Mouse (Mus musculus) granulocyte monocyte progenitor cell, adult 5-6 weeks (primary cell): ENCODE results near the gene Fmo6. TPM values are rescaled to one million over a fixed set of nuclear protein-coding genes. Genes with fewer than 3 reads are reported as not detected.

Experiments
- ATAC-seq: replicated peaks from 2 replicates; pipeline ENCODE4 v1.8.0; 2016; ENCODE audit warnings: mild to moderate bottlenecking, moderate TSS enrichment, inconsistent platforms; ENCODE audit not compliant: poor library complexity, severe bottlenecking
- total RNA-seq, 2 experiments: library from RNA; stranded (forward) in 1 of 2; stranded (reverse) in 1 of 2; fragments of 200-712, 200-1000 nt in 1 of 2; fragments of >200 nt in 1 of 2; fragmentation: Nextera tagmentation in 1 of 2; gene quantifications; 2 replicates each; pipeline ENCODE4 v1.2.3; 2014 to 2017

Gene Fmo6
- total RNA-seq, 2 experiments from 2014 or later = not detected

GRCm38 (mm10) chr1:162916661-162917060 is 20.7 kb downstream of the Fmo6 start:
- ATAC-seq = no peak

GRCm38 (mm10) chr1:162914932-162915556 is 22.3 kb downstream of the Fmo6 start:
- no peak for ATAC-seq

DNA sequence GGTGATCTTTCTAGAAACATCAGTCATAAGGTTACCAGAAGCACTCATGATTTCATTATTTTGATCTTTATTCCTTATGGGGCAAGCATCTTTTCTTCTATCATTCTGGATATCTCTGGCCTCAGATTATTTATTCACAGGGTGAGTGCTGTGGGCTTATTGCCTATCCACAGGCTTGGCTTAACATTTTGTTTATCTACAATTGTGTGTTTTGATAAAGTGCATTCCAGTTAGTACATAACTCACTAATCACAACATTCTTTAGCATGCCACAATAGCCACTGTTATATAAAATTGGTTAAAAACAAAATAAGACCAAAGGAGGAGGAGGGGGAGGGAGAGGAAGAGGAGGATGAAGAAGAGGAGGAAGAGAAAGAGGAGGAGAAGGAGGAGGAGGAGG is 25.2 kb downstream of the Fmo6 start:
- ATAC-seq = no peak

GRCm38 (mm10) chr1:162901879-162902278 is 35.4 kb downstream of the Fmo6 start:
- no peak for ATAC-seq

DNA sequence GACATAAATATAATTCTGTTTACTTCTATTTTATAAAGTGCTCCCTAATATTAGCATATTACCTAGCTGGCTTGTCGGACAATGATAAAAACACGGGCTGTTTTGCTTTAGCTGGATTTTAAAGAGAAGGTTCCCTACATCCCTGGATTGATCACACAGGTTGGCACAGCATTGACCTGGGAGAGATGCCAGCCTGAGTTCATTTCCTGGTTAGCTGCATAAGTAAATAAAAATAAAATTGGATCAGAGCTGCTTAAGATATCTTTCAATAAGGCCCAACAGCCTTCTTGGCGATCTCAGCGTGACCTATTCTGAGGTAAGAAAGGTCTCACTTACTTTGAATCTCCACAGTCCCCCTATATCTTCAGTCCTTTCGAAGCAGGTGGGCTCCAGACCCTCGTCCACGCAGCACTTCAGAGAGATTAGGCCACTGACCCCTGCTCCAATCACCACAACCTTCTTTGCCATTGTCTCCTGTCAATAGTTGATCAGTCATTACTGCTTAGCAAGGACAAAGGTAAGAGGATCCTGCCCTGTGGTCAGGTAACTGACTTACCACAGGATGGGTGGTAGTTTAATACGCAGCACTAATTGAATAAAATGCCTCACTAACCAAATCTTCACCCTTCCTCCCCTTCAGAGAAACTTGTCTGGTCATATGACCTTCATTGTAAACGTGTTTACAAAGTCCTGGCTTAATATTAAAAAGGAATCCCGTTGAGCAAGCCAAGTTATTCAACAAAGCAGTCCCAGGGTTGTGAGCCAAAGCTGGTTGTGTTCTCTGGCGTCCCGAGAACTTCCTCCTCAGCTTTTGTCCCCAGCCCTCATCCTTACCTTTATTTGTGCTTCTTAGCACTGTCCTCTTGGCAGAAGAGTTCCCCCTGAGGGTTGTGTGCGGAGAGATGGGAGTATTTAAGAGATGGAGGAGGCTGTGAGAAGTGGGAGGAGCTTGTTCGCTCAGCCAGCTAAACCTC is 39.2 kb downstream of the Fmo6 start, which contains the start of gene Fmo2:
Gene Fmo2 (minus strand): TSS at position 889 of the 974 bp plus-strand sequence.
- ATAC-seq = no peak

- ATAC-seq = peak; percentile 74
Measured at GRCm38 (mm10) chr1:162895900-162896299, 41.4 kb downstream of the Fmo6 start.

DNA sequence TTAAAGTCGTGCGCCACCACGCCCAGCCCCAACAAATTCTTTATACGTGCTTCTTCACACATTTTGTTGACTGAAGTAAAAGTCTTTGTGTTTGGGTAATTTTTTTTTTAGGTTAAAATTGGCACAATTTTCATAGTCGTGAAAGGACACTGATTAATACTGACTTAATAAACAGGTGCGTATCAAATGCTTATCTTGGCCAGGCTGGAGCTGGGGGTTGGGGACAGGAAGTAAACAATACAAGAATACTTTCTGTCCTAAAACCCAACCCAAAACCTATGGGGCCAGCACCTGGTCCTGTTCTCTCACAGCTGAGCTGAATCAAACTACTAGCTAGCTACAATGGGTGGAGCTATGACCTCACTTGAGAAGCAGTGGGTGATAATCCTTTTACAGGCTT is 44.3 kb downstream of the Fmo6 start:
- no peak for ATAC-seq

DNA sequence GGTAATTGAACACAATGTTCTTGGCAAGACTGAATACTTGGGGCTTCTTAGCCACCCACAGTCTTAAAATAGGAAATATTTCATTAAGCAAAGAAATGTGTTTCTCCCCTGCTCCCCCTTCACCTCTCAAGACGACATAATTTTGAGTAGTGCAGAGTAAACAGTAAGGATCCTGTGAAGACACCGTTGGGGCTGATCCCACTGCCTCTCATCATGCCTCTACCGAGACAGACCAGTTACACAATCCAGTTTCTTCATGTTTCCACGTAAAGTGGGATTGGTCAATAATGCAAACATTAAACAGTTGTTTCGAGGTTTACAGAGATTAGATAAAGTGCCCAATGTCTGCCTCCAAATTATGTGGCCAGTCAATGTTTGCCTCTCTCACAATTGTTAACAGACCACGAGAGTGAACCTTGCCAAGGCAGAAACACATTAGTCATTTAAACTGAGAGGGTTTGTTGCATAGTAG is 45.3 kb downstream of the Fmo6 start:
- ATAC-seq = peak; percentile 68

DNA sequence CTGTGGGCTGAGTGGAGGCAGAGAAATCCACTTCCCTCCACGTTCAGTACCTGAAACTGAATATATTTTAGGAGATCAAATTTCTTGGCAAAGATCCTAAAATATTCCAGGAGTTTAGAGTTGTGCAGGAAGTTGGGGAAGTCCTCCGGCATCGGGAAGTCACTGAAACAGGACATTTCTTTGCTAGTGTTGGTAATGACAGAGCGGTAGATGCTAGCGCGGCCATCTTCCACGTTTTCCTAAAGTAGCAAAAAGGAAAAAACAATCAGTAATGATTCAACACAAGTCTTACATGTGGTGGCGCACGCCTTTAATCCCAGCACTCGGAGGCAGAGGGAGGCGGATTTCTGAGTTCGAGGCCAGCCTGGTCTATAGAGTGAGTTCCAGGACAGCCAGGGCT is 48.7 kb downstream of the Fmo6 start:
- no peak for ATAC-seq

DNA sequence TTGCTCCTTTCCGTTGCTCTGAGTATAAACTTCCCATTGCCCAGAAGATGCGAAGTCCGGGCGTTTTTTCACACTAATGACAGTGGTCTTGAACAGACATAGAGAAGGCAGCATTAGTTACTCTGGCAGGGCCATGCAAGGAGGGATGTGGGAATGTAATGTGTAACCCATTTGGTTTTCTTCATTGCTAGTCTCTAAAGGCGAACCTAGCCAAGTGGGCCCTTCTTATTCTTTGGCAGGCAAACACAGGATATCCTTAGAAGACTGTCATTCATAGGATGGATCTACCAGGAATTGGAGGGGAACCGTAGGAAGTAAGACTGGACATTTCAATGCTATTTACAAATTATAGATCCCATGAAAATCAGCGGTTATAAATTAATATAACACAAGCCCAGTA is 49.7 kb downstream of the Fmo6 start:
- ATAC-seq = no peak

DNA sequence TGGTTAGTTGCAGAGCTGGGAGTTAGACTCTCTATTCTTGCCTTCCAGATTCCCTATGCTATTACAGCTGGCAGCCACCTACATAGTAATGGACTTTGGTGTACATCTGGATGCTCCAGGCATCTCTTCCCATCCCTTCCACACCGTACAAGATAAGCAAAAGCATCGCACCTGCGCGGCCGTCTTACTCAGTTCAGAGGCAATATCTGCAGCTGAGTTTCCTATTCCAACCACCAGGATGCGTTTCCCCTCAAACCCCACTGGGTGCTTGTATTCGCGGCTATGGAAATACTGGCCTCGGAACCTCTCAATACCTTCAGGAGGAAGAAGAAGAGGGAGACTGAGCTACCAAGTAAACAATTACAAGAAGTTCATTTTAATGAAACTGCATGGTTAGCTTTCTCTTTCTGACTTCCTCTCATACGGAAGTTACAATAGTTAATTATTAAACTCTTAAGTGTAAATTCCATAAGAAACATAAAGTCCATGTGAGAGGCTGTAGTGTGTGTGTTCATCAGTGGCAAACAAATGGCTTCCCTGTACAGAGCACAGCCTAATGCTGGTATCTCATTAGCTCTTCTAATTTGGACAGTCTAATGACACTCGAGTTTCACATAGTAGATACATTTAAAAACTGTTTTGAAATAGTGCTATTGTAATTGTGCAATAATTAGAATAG is 51.0 kb downstream of the Fmo6 start:
- no peak for ATAC-seq

- ATAC-seq = no peak
Measured at GRCm38 (mm10) chr1:162882681-162883080, 54.6 kb downstream of the Fmo6 start.

DNA sequence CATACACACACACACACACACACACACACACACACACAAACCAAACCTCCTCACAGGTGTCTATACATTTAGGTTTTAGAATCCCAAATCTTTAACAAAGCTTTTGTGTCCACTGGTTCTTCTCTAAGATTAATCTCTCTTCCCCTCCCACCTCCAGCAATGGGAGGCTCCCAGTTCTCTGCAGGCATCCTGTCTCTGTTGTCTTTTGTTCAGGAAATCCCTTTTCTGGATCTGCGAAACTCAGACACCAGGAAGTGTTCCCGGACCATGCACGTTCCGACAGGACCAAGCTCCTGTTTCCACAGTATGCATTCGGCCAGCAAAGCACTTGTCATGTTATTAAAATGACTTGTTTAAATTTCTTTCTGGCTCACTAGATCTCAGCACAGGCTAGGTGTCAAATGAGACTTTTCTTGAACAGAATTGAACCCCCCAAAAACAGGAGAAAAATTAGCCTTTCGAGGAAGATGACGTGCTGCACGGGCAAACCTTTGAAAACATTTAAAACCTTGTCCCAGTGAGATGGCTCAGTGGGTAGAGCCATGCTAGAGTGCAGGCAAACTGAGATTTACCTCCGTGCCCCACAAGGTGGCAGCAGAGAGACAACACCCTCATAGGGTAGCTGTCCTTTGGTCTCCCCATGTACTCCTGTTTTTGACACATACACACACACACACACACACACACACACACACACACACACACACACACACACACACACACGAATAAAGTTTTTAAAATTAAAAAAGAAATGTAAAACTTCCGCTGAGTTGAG is 57.5 kb downstream of the Fmo6 start:
- peak; percentile 80 for ATAC-seq

GRCm38 (mm10) chr1:162875091-162875490 is 62.2 kb downstream of the Fmo6 start:
- ATAC-seq = no peak

DNA sequence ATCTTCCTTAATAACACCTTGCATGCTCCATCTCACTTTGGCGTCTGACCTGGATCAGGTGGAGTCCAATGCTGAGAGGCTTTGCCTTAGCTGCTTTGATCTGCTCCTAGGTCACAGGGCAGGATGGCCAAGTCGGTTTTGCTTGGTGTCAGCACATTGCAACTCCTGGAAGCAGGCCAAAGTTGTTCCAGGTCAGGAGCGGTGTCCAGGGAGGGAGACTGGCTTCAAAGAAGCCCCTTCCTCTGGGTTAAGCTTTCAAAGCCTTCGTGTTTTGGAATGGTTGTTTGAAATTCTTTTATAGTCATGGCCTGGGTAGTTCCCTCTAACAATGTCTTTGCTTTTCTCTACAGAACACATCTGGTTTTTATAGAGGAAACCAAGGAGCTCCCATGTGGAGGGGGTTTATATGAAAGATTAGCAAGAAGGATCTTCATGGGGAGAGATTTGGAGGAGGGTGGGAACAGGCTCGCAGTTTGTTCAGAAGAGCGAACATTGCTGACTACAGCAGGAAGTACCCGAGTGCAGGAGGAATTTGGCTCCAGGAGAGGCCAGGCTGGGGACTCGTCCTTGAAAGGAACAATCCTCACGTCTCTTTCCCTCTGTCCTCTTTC is 65.5 kb downstream of the Fmo6 start:
- ATAC-seq = no peak

GRCm38 (mm10) chr1:162870978-162871377 is 66.3 kb downstream of the Fmo6 start:
- no peak for ATAC-seq

- ATAC-seq = no peak
Measured at GRCm38 (mm10) chr1:162867396-162867795, 69.9 kb downstream of the Fmo6 start.
